Mouse (Mus musculus): ENCODE data around the gene Ccdc69. TPM values are rescaled to one million over a fixed set of nuclear protein-coding genes. Genes with fewer than 3 reads are reported as not detected.

Ccdc69 gene
- polyA plus RNA-seq, 1 experiment from 2014 or later: 0.13 TPM

DNA sequence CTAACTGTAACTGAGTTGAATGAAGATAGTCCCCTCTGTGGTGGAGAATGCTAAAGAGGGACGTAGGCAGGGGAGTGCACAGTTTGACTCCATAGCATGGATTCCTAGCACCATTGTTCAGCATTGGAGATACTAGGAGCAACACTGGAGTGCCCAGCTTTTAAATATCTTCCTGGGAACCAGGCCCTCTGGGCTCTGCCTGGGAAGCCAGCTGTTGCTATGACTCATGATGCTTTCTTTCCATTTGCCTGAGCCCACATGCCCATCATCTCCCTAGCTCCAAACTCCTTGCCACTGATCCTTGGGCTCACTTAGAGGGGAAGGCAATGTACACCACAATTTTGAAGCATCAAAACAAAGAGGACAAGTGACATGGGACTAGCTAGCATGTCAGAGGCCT lies 61.2 kb downstream of the Ccdc69 start:
- H3K9me3 ChIP-seq: no peaks in the 10 kb centered on the region
- H3K36me3 ChIP-seq (replicated peaks): peaks cover 2% of the 10 kb centered on the region; the same call in 1 of the 2 replicates
- no peak overlapping the region for H3K9ac ChIP-seq
- ATAC-seq (ENCODE audit: low FRiP score): no peak
- no peak overlapping the region for H3K27ac ChIP-seq
- no peak overlapping the region for H3K4me2 ChIP-seq
- 33% methylated on average over 1 of the region's 1 CpGs for WGBS
- H3K27me3 ChIP-seq: no peaks in the 10 kb centered on the region
- H3K4me3 ChIP-seq (replicated peaks): no peak overlapping the region
- H3K4me1 ChIP-seq: peaks cover 6% of the 10 kb centered on the region

DNA sequence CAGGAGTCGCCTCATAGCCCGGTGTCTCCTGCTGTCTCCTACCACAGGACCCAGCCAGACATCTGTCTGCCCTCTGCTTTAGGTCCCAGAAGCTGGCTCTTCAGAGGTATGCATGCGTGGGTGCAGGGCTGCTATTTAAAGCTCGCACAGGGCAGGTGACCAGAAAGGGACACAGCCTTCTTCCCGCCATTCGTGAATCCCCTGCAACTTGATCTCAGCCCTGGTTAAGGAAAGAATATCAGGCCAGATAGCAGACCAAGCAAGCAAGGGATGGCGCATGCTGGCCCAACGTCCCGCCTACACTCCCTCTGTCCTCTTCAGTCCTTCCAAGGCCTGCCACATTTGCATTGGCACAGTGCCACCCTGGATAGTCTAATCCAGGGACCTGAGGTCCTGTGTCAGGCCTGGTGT lies 62.1 kb downstream of the Ccdc69 start:
- no peak for ATAC-seq (ENCODE audit: low FRiP score)
- no peak overlapping the region for H3K27ac ChIP-seq
- 80% methylated on average over 9 of the region's 9 CpGs for WGBS

DNA sequence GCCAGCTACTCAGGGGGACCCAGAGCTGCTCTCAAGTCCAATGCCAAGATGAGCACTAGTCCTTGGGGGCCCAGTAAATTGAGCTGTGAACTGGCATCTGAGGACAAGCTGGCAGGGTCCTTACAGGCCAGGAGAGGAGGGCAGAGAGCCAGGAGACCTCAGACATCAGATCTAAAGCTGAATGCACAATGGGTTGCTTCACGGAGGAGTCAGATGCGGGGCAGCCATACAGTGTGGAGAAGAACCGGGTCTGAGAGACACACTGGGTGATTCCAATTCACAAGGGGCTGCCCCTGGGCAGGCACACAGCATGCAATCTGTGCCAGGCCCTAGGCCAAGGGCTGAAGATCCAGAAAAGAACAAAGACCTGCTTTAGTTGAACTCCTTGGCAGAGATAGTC lies 62.7 kb downstream of the Ccdc69 start:
- WGBS: 81% methylated on average over 3 of the region's 3 CpGs
- Histone ChIP-seq H3K4me3 (replicated peaks) (no peak overlapping the region), H3K4me1 (0 out of 2 replicates have a peak, but pooled peaks cover 3% of the 10 kb centered on the region), H3K9ac (no peak overlapping the region), H3K4me2 (no peak overlapping the region), H3K36me3 (replicated peaks) (peaks cover 7% of the 10 kb centered on the region; the same call in 1 of the 2 replicates), H3K27me3 (no peaks in the 10 kb centered on the region), H3K27ac (no peak overlapping the region), H3K9me3 (no peaks in the 10 kb centered on the region)
- no peak for ATAC-seq (ENCODE audit: low FRiP score)

More for the DNA sequence above, 62.1 kb downstream of the Ccdc69 start:
- Histone ChIP-seq H3K4me1 (0 out of 2 replicates have a peak, but pooled peaks cover 3% of the 10 kb centered on the region), H3K9me3 (no peaks in the 10 kb centered on the region), H3K4me3 (replicated peaks) (no peak overlapping the region), H3K27me3 (no peaks in the 10 kb centered on the region), H3K36me3 (replicated peaks) (peaks cover 2% of the 10 kb centered on the region; the same call in 1 of the 2 replicates), H3K9ac (no peak overlapping the region), H3K4me2 (no peak overlapping the region)

DNA sequence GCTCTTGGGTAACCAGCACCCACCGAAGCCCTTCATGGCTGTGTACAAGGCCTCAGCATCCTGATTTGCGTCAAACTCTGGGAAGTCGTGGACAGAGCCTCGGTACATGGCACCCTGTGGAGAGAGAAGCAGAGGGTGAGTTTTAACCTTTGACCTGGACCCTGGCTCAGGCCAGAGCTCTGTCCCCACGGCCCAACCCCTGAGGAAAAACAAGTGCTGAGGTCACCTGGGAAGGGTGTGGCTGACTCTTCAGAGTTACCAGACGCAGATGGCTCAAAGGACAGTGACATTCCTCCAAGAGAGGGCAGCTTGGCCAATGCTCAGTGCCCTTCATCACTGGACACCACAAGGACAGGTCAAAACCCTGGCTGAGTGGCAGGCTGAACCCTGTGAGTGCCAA lies 64.1 kb downstream of the Ccdc69 start:
- Histone ChIP-seq H3K4me1 (0 out of 2 replicates have a peak, but pooled peaks cover 3% of the 10 kb centered on the region), H3K27me3 (no peaks in the 10 kb centered on the region), H3K9ac (no peak overlapping the region), H3K27ac (no peak overlapping the region), H3K36me3 (replicated peaks) (peaks cover 12% of the 10 kb centered on the region), H3K4me3 (replicated peaks) (no peak overlapping the region), H3K4me2 (no peak overlapping the region), H3K9me3 (no peaks in the 10 kb centered on the region)
- 79% methylated on average over 6 of the region's 6 CpGs for WGBS
- no peak for ATAC-seq (ENCODE audit: low FRiP score)

DNA sequence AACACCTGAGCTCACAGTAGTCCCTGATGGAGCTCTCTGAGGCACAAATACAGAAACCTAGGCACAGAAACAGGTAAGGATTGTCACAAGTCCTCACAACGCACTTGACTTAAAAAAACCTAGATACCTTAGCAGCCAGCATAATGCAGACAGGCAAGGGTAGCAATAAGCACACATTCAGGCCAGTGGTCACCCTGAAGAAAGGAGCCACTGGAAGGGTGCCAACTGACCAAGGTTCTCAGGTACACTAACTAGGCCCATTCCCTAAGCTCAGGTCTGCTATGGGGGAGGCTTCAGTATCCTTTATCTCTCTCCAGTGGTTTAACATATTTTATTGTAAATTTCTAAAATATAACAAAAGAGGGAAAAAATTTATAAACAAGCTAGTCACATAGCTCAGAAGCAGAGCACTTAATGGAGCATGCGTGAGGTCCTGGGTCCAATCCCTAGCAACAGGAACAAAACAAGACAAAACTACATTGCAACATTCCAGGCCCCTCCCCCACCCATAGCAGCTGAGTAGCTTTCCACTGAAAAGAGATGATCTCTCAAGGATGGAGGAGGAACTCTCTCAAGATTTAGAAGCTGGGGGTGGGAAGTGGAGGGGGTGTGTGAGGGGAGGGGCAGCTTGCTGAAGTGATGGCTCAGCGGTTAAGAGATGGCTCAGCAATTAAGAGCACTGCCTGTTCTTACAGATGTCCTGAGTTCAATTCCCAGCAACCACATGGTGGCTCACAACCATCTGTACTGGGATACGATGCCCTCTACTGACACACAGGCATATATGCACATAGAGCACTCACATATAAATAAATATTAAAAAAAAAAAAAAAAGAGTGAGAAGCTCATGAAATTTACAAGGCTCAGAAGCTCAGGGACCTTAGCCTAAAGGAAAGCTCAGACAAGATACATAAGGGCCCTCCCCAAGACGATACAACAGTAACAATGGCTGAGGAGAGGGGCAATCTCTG lies 65.1 kb downstream of the Ccdc69 start:
- Histone ChIP-seq H3K27me3 (no peaks in the 10 kb centered on the region), H3K9ac (no peak overlapping the region), H3K9me3 (no peaks in the 10 kb centered on the region), H3K4me3 (replicated peaks) (no peak overlapping the region), H3K4me1 (0 out of 2 replicates have a peak, but pooled peaks cover 3% of the 10 kb centered on the region), H3K4me2 (no peak overlapping the region), H3K27ac (no peak overlapping the region), H3K36me3 (replicated peaks) (peaks cover 16% of the 10 kb centered on the region)
- ATAC-seq (ENCODE audit: low FRiP score): no peak
- WGBS: 73% methylated on average over 5 of the region's 5 CpGs

DNA sequence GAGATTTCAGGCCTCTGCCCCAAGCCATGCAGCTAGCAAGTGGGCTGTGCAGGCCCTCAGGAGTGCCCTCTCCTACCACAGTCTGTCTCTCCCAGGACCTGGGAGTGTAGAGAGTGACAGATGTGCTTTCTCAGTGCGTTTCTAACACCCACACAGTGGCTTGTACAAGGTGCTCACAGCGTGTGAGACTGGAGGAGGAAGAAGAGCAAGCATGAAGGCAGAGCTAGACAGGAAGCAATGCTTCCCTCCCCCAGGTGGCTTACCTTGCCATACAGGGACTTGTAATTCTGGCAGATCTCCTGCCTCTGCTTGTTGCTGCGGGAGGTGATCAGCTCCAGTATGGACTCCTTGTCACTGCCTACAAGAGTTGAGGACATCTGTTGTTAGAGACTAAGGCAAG lies 66.5 kb downstream of the Ccdc69 start:
- WGBS: 82% methylated on average over 3 of the region's 3 CpGs
- ATAC-seq (ENCODE audit: low FRiP score): no peak
- 0 out of 2 replicates have a peak, but pooled peaks cover 3% of the 10 kb centered on the region for H3K4me1 ChIP-seq
- H3K4me3 ChIP-seq (replicated peaks): no peak overlapping the region
- no peaks in the 10 kb centered on the region for H3K27me3 ChIP-seq
- no peak overlapping the region for H3K9ac ChIP-seq
- H3K4me2 ChIP-seq: no peak overlapping the region
- H3K9me3 ChIP-seq: no peaks in the 10 kb centered on the region
- no peak overlapping the region for H3K27ac ChIP-seq
- peaks cover 23% of the 10 kb centered on the region for H3K36me3 ChIP-seq (replicated peaks)

DNA sequence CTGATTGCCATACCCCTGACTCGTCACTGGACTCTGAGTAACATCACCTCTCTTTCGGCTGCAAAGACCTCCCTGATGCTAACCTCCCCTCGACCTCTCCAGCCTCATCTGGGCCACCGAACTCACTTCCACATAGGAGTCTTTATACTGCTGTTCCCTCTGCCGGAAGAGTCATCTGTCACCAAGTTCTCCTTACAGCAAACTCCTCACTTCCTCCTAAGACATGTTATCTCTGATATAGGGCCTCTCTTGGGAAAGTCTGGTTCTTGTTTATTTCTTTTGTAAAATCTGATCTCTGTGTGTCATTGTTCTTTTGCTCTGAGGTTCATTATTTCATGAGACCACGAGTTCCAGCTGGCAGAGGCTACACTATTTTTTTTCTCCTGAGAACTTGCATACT lies 69.7 kb downstream of the Ccdc69 start:
- no peak overlapping the region for H3K27ac ChIP-seq
- H3K4me1 ChIP-seq: no peaks in the 10 kb centered on the region
- WGBS: 80% methylated on average over 6 of the region's 6 CpGs
- H3K27me3 ChIP-seq: no peaks in the 10 kb centered on the region
- no peaks in the 10 kb centered on the region for H3K9me3 ChIP-seq
- H3K4me3 ChIP-seq (replicated peaks): no peak overlapping the region
- no peak for ATAC-seq (ENCODE audit: low FRiP score)
- no peak overlapping the region for H3K9ac ChIP-seq
- H3K36me3 ChIP-seq (replicated peaks): peaks cover 23% of the 10 kb centered on the region
- no peak overlapping the region for H3K4me2 ChIP-seq

DNA sequence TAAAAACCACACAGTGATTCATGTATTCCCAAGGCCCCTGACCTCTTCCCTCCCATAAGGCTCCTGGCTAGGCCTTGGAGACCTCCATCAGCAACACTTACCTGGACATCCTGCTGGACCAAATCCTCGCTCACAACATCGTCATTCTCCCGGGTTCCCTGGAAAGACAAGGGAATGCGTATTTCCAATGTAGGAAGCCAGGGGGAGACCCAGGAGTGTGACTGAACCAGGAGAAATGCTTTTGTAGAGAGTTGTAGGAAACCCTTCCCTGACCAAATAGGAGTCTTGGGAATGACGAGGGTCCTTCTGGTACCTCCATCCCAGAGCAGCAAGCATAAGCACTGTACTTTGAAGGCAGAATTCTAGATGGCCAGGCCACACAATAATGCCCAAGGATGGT lies 72.2 kb downstream of the Ccdc69 start:
- WGBS: 83% methylated on average over 5 of the region's 5 CpGs
- Histone ChIP-seq H3K9ac (no peak overlapping the region), H3K9me3 (no peaks in the 10 kb centered on the region), H3K4me2 (no peak overlapping the region), H3K4me3 (replicated peaks) (no peak overlapping the region), H3K4me1 (no peaks in the 10 kb centered on the region), H3K36me3 (replicated peaks) (peaks cover 28% of the 10 kb centered on the region), H3K27ac (no peak overlapping the region), H3K27me3 (no peaks in the 10 kb centered on the region)
- ATAC-seq (ENCODE audit: low FRiP score): no peak

DNA sequence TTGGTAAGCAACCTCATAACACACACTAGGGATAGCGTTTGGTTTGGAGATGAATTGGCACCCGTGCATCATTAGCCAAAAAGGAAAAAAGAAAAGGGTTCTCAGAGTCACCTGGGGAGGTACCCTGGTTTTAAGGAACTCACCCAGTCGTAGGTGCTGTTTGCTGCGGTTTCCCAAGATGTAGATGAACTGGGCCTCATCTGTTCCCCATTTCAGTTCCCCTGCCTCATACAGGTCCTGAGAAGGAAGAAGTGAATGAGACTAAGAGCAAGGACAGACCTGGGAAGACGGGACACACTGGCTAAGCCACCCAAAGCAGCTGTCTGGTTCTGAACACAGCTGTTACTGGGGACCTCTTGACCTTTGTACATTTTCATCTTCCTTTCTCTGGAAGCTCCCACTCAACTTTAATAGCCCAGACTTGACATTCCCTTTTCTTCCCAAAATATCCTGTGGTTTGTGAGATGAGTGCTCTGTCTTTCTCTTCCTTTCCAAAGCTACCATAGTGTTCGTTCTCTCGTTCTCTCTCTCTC lies 72.9 kb downstream of the Ccdc69 start:
- no peak overlapping the region for H3K9ac ChIP-seq
- H3K27ac ChIP-seq: no peak overlapping the region
- no peak for ATAC-seq (ENCODE audit: low FRiP score)
- no peaks in the 10 kb centered on the region for H3K4me1 ChIP-seq
- no peak overlapping the region for H3K4me3 ChIP-seq (replicated peaks)
- H3K9me3 ChIP-seq: no peaks in the 10 kb centered on the region
- no peak overlapping the region for H3K4me2 ChIP-seq
- 85% methylated on average over 7 of the region's 7 CpGs for WGBS
- no peaks in the 10 kb centered on the region for H3K27me3 ChIP-seq
- peaks cover 21% of the 10 kb centered on the region for H3K36me3 ChIP-seq (replicated peaks)

Other genes with a start within 250 kb of the Ccdc69 start
- gene Lyrm7, start 217.2 kb downstream of the Ccdc69 start, polyA plus RNA-seq (2016; fragmentation: Nextera tagmentation; extraction: Ambion mirVana): 8.2 TPM in 2 replicates
- gene Hint1, start 211.7 kb downstream of the Ccdc69 start, polyA plus RNA-seq (2016; fragmentation: Nextera tagmentation; extraction: Ambion mirVana): 791 and 796 TPM in 2 replicates
- gene Gpx3, start 175.7 kb downstream of the Ccdc69 start, polyA plus RNA-seq (2016; fragmentation: Nextera tagmentation; extraction: Ambion mirVana): 33.9 and 37.6 TPM in 2 replicates
- 9.8 and 12.1 TPM in 2 replicates for gene Tnip1, start 115.2 kb downstream of the Ccdc69 start, polyA plus RNA-seq (2016; fragmentation: Nextera tagmentation; extraction: Ambion mirVana)
- 46.6 and 59.1 TPM in 2 replicates for gene Anxa6, start 44.7 kb downstream of the Ccdc69 start, polyA plus RNA-seq (2016; fragmentation: Nextera tagmentation; extraction: Ambion mirVana)
- 10.6 and 11.5 TPM in 2 replicates for gene Gm2a, start 20.0 kb upstream of the Ccdc69 start, polyA plus RNA-seq (2016; fragmentation: Nextera tagmentation; extraction: Ambion mirVana)
- not detected in 2 replicates for gene Slc36a3, start 73.6 kb upstream of the Ccdc69 start, polyA plus RNA-seq (2016; fragmentation: Nextera tagmentation; extraction: Ambion mirVana)
- gene Slc36a2, start 106.9 kb upstream of the Ccdc69 start, polyA plus RNA-seq (2016; fragmentation: Nextera tagmentation; extraction: Ambion mirVana): not detected in 2 replicates
- 1.2 and 1.3 TPM in 2 replicates for gene Slc36a1, start 126.2 kb upstream of the Ccdc69 start, polyA plus RNA-seq (2016; fragmentation: Nextera tagmentation; extraction: Ambion mirVana)

All from forebrain, embryonic 12.5 days (tissue).